Mouse (Mus musculus): ENCODE measurements around the gene Usp15.

DNA sequence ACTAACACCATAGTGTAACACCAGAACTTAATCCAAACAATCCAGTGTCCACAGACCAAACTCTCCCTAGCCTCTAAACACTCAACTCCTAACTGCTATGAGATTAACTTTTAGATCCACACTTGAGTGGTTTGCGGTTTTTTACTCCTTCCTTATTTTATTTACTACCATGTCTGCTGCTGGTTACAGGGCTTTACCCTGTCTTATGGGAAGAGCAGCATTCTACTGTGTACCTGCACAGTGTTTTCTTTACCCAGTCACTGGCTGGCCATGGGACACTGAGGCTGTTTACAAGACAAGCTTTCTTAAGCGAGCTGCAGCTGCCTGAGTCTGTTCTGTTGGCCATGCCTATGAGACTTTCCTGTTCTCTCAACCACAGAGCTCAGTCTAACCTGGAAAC is 13.1 kb downstream of the Usp15 start:
- TF ChIP-seq CTCF (IDR thresholded peaks at IDR 0.05; ENCODE audit: low read depth) (no peak), EP300 (IDR thresholded peaks at IDR 0.05; ENCODE audit: low read depth) (no peak)

All from heart, postnatal 0 days (tissue).